ENCODE assay signal across 24 mouse cellular contexts in the genomic region with DNA sequence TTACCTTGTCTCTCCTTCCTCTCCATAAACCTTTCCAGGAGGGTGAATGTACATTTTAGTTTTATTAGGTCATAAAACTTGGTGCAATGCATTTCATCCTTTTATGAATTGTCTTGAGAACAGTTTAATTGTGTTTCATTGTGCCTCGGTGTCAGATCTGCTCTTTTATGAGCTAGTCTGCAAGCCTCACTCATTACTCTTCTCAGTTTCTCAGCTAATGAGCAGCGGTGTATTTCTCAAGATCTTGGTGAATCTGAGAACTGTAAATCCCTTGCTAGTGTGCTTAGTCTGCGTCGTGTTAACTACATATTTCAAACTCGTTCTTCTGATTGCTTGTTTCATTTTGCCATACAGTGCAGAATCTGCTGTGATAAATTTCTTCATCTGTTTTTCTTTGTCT.
DNase-seq lines count a peak whose midpoint lies in the region; ATAC-seq and TF ChIP-seq lines count a peak whose summit lies in the region.
"Had no signal": no experiment of that assay in that cellular context is flagged by ENCODE, and none has a peak within 500 bp of the region (broad histone marks: within the 10 kb centered on the region; RNA-seq: fewer than 3 reads in every experiment).

No protein-coding gene starts in this region.

- no peak overlapping the region for H3K4me2 ChIP-seq in hindbrain, postnatal 0 days (ENCODE audit: low read depth, low read length)
- no peak overlapping the region for H3K4me2 ChIP-seq in hindbrain, embryonic 11.5 days (replicated peaks; ENCODE audit: low read depth, low read length)
- no peak overlapping the region for H3K4me2 ChIP-seq in midbrain, postnatal 0 days (ENCODE audit: low read depth, low read length, poor library complexity, severe bottlenecking)
- H3K4me2 ChIP-seq in midbrain, embryonic 14.5 days (ENCODE audit: low read length), result no peak overlapping the region
- H3K4me2 ChIP-seq in myocyte (ENCODE audit: low read depth), result peak overlapping the region; percentile 13
- no peak overlapping the region for H3K4me2 ChIP-seq in neural tube, embryonic 15.5 days
- H3K4me2 ChIP-seq: embryonic facial prominence, embryonic 12.5 days; forebrain, embryonic 13.5 days had no signal

- no peaks in the 10 kb centered on the region for H3K79me2 ChIP-seq in myocyte (ENCODE audit: control insufficient read depth, insufficient read depth)

- TF ChIP-seq POLR2A in myocyte (IDR thresholded peaks at IDR 0.05; ENCODE audit: insufficient read length, low read depth), result no peak

- H3K27ac ChIP-seq in hindbrain, postnatal 0 days, result no peak overlapping the region
- H3K27ac ChIP-seq in hindbrain, embryonic 11.5 days (ENCODE audit: low read depth, low read length), result no peak overlapping the region
- H3K27ac ChIP-seq in midbrain, postnatal 0 days (ENCODE audit: low read depth, low read length), result no peak overlapping the region
- H3K27ac ChIP-seq in midbrain, embryonic 14.5 days (replicated peaks; ENCODE audit: low read depth, low read length), result no peak overlapping the region
- no peak overlapping the region for H3K27ac ChIP-seq in neural tube, embryonic 15.5 days (replicated peaks)
- H3K27ac ChIP-seq: embryonic facial prominence, embryonic 10.5 days; embryonic facial prominence, embryonic 12.5 days; forebrain, embryonic 13.5 days had no signal

- intact Hi-C loops in heart, postnatal 25 days (cut with DNase I), result no loop called here

- H3K4me1 ChIP-seq in hindbrain, postnatal 0 days (ENCODE audit: insufficient read depth, low read length), result no peaks in the 10 kb centered on the region
- H3K4me1 ChIP-seq in hindbrain, embryonic 11.5 days (replicated peaks; ENCODE audit: control insufficient read depth, insufficient read depth, low read length), result no peaks in the 10 kb centered on the region
- no peaks in the 10 kb centered on the region for H3K4me1 ChIP-seq in midbrain, postnatal 0 days (ENCODE audit: insufficient read depth, low read length)
- H3K4me1 ChIP-seq in midbrain, embryonic 14.5 days (ENCODE audit: control insufficient read depth, insufficient read depth, low read length), result no peaks in the 10 kb centered on the region
- no peaks in the 10 kb centered on the region for H3K4me1 ChIP-seq in neural tube, embryonic 15.5 days
- H3K4me1 ChIP-seq: embryonic facial prominence, embryonic 10.5 days; embryonic facial prominence, embryonic 12.5 days; forebrain, embryonic 13.5 days had no signal

- H3K9ac ChIP-seq in hindbrain, postnatal 0 days (replicated peaks; ENCODE audit: low read length), result no peak overlapping the region
- no peak overlapping the region for H3K9ac ChIP-seq in hindbrain, embryonic 11.5 days (ENCODE audit: low read depth, low read length)
- no peak overlapping the region for H3K9ac ChIP-seq in midbrain, postnatal 0 days (replicated peaks; ENCODE audit: low read length, poor library complexity, severe bottlenecking)
- H3K9ac ChIP-seq in midbrain, embryonic 14.5 days (replicated peaks; ENCODE audit: low read length), result no peak overlapping the region
- no peak overlapping the region for H3K9ac ChIP-seq in neural tube, embryonic 15.5 days (replicated peaks)
- H3K9ac ChIP-seq: embryonic facial prominence, embryonic 12.5 days; forebrain, embryonic 13.5 days had no signal

- 81% methylated on average over 5 of the region's 5 CpGs for WGBS in hindbrain, postnatal 0 days
- 90% methylated on average over 5 of the region's 5 CpGs for WGBS in hindbrain, embryonic 11.5 days
- 82% methylated on average over 5 of the region's 5 CpGs for WGBS in midbrain, postnatal 0 days
- WGBS in midbrain, embryonic 14.5 days, result 82% methylated on average over 5 of the region's 5 CpGs
- whole genome bisulfite sequencing in neural tube, embryonic 15.5 days, result 21% methylated on average over 5 of the region's 5 CpGs

- ATAC-seq in hindbrain, postnatal 0 days, result no peak
- no peak for ATAC-seq in hindbrain, embryonic 11.5 days (ENCODE audit: low FRiP score)
- ATAC-seq in midbrain, postnatal 0 days (ENCODE audit: low FRiP score), result no peak
- no peak for ATAC-seq in midbrain, embryonic 14.5 days (ENCODE audit: low FRiP score, low TSS enrichment)
- peak; percentile 79 for ATAC-seq in neural tube, embryonic 15.5 days (ENCODE audit: low FRiP score)
- ATAC-seq: activated CD4-positive, CD25-positive, alpha-beta regulatory T cell, adult 4 months; CD4-positive, CD25-positive, alpha-beta regulatory T cell, adult 4 months; forebrain, embryonic 13.5 days; Patski had no signal

- H3ac ChIP-seq in myocyte (ENCODE audit: control insufficient read depth, insufficient read length), result no peak overlapping the region

- no peaks in the 10 kb centered on the region for H3K27me3 ChIP-seq in hindbrain, postnatal 0 days (ENCODE audit: insufficient read depth, low read length)
- no peaks in the 10 kb centered on the region for H3K27me3 ChIP-seq in hindbrain, embryonic 11.5 days (ENCODE audit: control insufficient read depth, insufficient read depth, low read length)
- no peaks in the 10 kb centered on the region for H3K27me3 ChIP-seq in midbrain, postnatal 0 days (ENCODE audit: insufficient read depth, low read length)
- H3K27me3 ChIP-seq in midbrain, embryonic 14.5 days (ENCODE audit: control insufficient read depth, insufficient read depth, low read length), result no peaks in the 10 kb centered on the region
- H3K27me3 ChIP-seq in myocyte (ENCODE audit: control insufficient read depth, insufficient read depth, insufficient read length), result no peaks in the 10 kb centered on the region
- H3K27me3 ChIP-seq in neural tube, embryonic 15.5 days (replicated peaks), result no peaks in the 10 kb centered on the region
- H3K27me3 ChIP-seq: CH12.LX; embryonic facial prominence, embryonic 12.5 days; forebrain, embryonic 13.5 days; Patski had no signal

- DNase-seq in hindbrain, postnatal 0 days (ENCODE audit: low spot score), result peak; percentile 9
- no peak for DNase-seq in hindbrain, embryonic 11.5 days (ENCODE audit: low spot score)
- peak; percentile 1 for DNase-seq in midbrain, postnatal 0 days (ENCODE audit: low spot score)
- DNase-seq in midbrain, embryonic 14.5 days, result no peak
- DNase-seq in heart, postnatal 25 days (ENCODE audit: low spot score), result no peak
- DNase-seq: adrenal gland, adult 8-10 months; adrenal gland, postnatal 14 days; adrenal gland, postnatal 36 days; B cell, adult 2 months; cerebellum, adult 11-12 months; cerebellum, adult 2 months; cerebellum, adult 9-10 months; cerebellum, postnatal 10 days; cerebellum, postnatal 25 days had no signal

- H3K4me3 ChIP-seq in hindbrain, postnatal 0 days (ENCODE audit: low read length), result no peak overlapping the region
- H3K4me3 ChIP-seq in hindbrain, embryonic 11.5 days (ENCODE audit: low read depth, low read length), result no peak overlapping the region
- H3K4me3 ChIP-seq in midbrain, postnatal 0 days (ENCODE audit: low read depth, low read length), result no peak overlapping the region
- no peak overlapping the region for H3K4me3 ChIP-seq in midbrain, embryonic 14.5 days (replicated peaks; ENCODE audit: low read depth, low read length)
- H3K4me3 ChIP-seq in myocyte, result no peak overlapping the region
- H3K4me3 ChIP-seq in neural tube, embryonic 15.5 days (replicated peaks), result no peak overlapping the region
- H3K4me3 ChIP-seq: embryonic facial prominence, embryonic 10.5 days; embryonic facial prominence, embryonic 12.5 days; forebrain, embryonic 13.5 days had no signal

- no peak for TF ChIP-seq CTCF in hindbrain, postnatal 0 days (IDR thresholded peaks at IDR 0.05; ENCODE audit: low read depth)
- TF ChIP-seq CTCF in midbrain, postnatal 0 days (IDR thresholded peaks at IDR 0.05), result no peak

- no peaks in the 10 kb centered on the region for H3K9me3 ChIP-seq in hindbrain, postnatal 0 days (ENCODE audit: low read length)
- no peaks in the 10 kb centered on the region for H3K9me3 ChIP-seq in hindbrain, embryonic 11.5 days (ENCODE audit: control insufficient read depth, low read length)
- H3K9me3 ChIP-seq in midbrain, postnatal 0 days (ENCODE audit: low read length), result no peaks in the 10 kb centered on the region
- H3K9me3 ChIP-seq in midbrain, embryonic 14.5 days (ENCODE audit: control insufficient read depth, low read length), result no peaks in the 10 kb centered on the region
- H3K9me3 ChIP-seq in neural tube, embryonic 15.5 days (replicated peaks), result no peaks in the 10 kb centered on the region
- H3K9me3 ChIP-seq: embryonic facial prominence, embryonic 10.5 days; embryonic facial prominence, embryonic 12.5 days; forebrain, embryonic 13.5 days; G1E had no signal

- no peaks in the 10 kb centered on the region for H3K36me3 ChIP-seq in hindbrain, postnatal 0 days (ENCODE audit: insufficient read depth, low read length)
- no peaks in the 10 kb centered on the region for H3K36me3 ChIP-seq in hindbrain, embryonic 11.5 days (ENCODE audit: control insufficient read depth, insufficient read depth, low read length)
- no peaks in the 10 kb centered on the region for H3K36me3 ChIP-seq in midbrain, postnatal 0 days (ENCODE audit: insufficient read depth, low read length)
- no peaks in the 10 kb centered on the region for H3K36me3 ChIP-seq in midbrain, embryonic 14.5 days (ENCODE audit: control insufficient read depth, insufficient read depth, low read length)
- no peaks in the 10 kb centered on the region for H3K36me3 ChIP-seq in myocyte (ENCODE audit: control insufficient read depth, insufficient read depth)
- no peaks in the 10 kb centered on the region for H3K36me3 ChIP-seq in neural tube, embryonic 15.5 days
- H3K36me3 ChIP-seq: embryonic facial prominence, embryonic 10.5 days; embryonic facial prominence, embryonic 12.5 days; G1E had no signal

TF ChIP-seq in myocyte, 11 proteins besides CTCF, POLR2A, EP300 and RAD21:
- no peak for TF ChIP-seq TCF3 (IDR thresholded peaks at IDR 0.05; ENCODE audit: insufficient read length, low read depth)
- TF ChIP-seq POLR2AphosphoS2 (IDR thresholded peaks at IDR 0.05; ENCODE audit: insufficient read length, low read depth), result no peak
- TF ChIP-seq SRF (IDR thresholded peaks at IDR 0.05; ENCODE audit: control insufficient read depth, insufficient read length, low read depth), result no peak
- no peak for TF ChIP-seq TCF12 (IDR thresholded peaks at IDR 0.05; ENCODE audit: insufficient read depth, poor library complexity, severe bottlenecking)
- no peak for TF ChIP-seq MYOG (IDR thresholded peaks at IDR 0.05; ENCODE audit: control insufficient read depth in 1 of 3, insufficient read depth in 1 of 3, insufficient read length in 2 of 3, low read depth in 2 of 3)
- TF ChIP-seq CEBPB (IDR thresholded peaks at IDR 0.05; ENCODE audit: insufficient read depth, poor library complexity, severe bottlenecking), result no peak
- no peak for TF ChIP-seq USF1 (IDR thresholded peaks at IDR 0.05; ENCODE audit: low read depth)
- no peak for TF ChIP-seq E2F4 (IDR thresholded peaks at IDR 0.05; ENCODE audit: insufficient read depth)
- TF ChIP-seq MYOD1 (IDR thresholded peaks at IDR 0.05; ENCODE audit: control insufficient read depth in 1 of 3, insufficient read length in 2 of 3, low read depth in 2 of 3), result no peak
- no peak for TF ChIP-seq MAX (IDR thresholded peaks at IDR 0.05; ENCODE audit: low read depth)
- TF ChIP-seq REST (IDR thresholded peaks at IDR 0.05; ENCODE audit: insufficient read depth, insufficient read length), result no peak

Comparison
In these comparisons a context has a peak if more than half of its experiments do, and no peak if none do; other contexts are left out.
1. DNase-seq: peak in hindbrain, postnatal 0 days (single experiment) and midbrain, postnatal 0 days (single experiment); none in hindbrain, embryonic 11.5 days (single experiment), midbrain, embryonic 14.5 days (single experiment) and heart, postnatal 25 days (single experiment).